Mouse (Mus musculus): ENCODE measurements around the gene Rad54l. TPM values are rescaled to one million over a fixed set of nuclear protein-coding genes. Genes with fewer than 3 reads are reported as not detected.

The Rad54l gene
- polyA plus RNA-seq, 1 experiment, result 41.1 TPM

- Histone ChIP-seq H3K36me3 (ENCODE audit: control insufficient read depth, insufficient read depth, low read length, poor library complexity, severe bottlenecking) (peaks cover 10% of the 10 kb centered on the region), H3K27me3 (ENCODE audit: control insufficient read depth, insufficient read depth, low read length, poor library complexity, severe bottlenecking) (no peaks in the 10 kb centered on the region), H3K4me1 (ENCODE audit: control insufficient read depth, insufficient read depth, low read length) (no peaks in the 10 kb centered on the region), H3K27ac (ENCODE audit: insufficient read depth, low read length) (no peak overlapping the region), H3K9ac (ENCODE audit: low read depth, poor library complexity, severe bottlenecking) (no peak overlapping the region), H3K9me3 (replicated peaks; ENCODE audit: control insufficient read depth, insufficient read depth, low read length, poor library complexity, severe bottlenecking) (no peaks in the 10 kb centered on the region), H3K4me3 (ENCODE audit: low read depth, low read length) (no peak overlapping the region)
- TF ChIP-seq CTCF (IDR thresholded peaks at IDR 0.05; ENCODE audit: low read depth, low read length), result no peak
- TF ChIP-seq EP300 (IDR thresholded peaks at IDR 0.05; ENCODE audit: insufficient read depth, low read depth, low read length), result no peak
- TF ChIP-seq POLR2A (IDR thresholded peaks at IDR 0.05; ENCODE audit: insufficient read depth, low read length), result no peak
Measured at GRCm38 (mm10) chr4:116046604-116047003, 76.9 kb downstream of the Rad54l start.

Other genes with a start within 250 kb of the Rad54l start
- not detected in 2 replicates for gene Kncn, start 239.3 kb downstream of the Rad54l start, polyA plus RNA-seq (2011; ENCODE audit: insufficient read depth, insufficient read length, low read depth, missing spikeins)
- not detected in 2 replicates for gene 6430628N08Rik, start 233.0 kb downstream of the Rad54l start, polyA plus RNA-seq (2011; ENCODE audit: insufficient read depth, insufficient read length, low read depth, missing spikeins)
- 0.70 and 0.88 TPM in 2 replicates for gene Dmbx1, start 183.8 kb downstream of the Rad54l start, polyA plus RNA-seq (2011; ENCODE audit: insufficient read depth, insufficient read length, low read depth, missing spikeins)
- 1.9 and 2.7 TPM in 2 replicates for gene Faah, start 105.8 kb downstream of the Rad54l start, polyA plus RNA-seq (2011; ENCODE audit: insufficient read depth, insufficient read length, low read depth, missing spikeins)
- gene Nsun4, start 69.8 kb downstream of the Rad54l start, polyA plus RNA-seq (2011; ENCODE audit: insufficient read depth, insufficient read length, low read depth, missing spikeins), result 11.7 and 14.4 TPM in 2 replicates
- gene Uqcrh, start 48.6 kb downstream of the Rad54l start, polyA plus RNA-seq (2011; ENCODE audit: insufficient read depth, insufficient read length, low read depth, missing spikeins), result 406 and 433 TPM in 2 replicates
- 38.3 and 42.7 TPM in 2 replicates for gene Lrrc41, start 48.4 kb downstream of the Rad54l start, polyA plus RNA-seq (2011; ENCODE audit: insufficient read depth, insufficient read length, low read depth, missing spikeins)
- gene Pomgnt1, start 150 bp upstream of the Rad54l start, polyA plus RNA-seq (2011; ENCODE audit: insufficient read depth, insufficient read length, low read depth, missing spikeins), result 33.6 and 39.1 TPM in 2 replicates
- 1.2 and 1.5 TPM in 2 replicates for gene Lurap1, start 27.6 kb upstream of the Rad54l start, polyA plus RNA-seq (2011; ENCODE audit: insufficient read depth, insufficient read length, low read depth, missing spikeins)
- gene Tspan1, start 43.9 kb upstream of the Rad54l start, polyA plus RNA-seq (2011; ENCODE audit: insufficient read depth, insufficient read length, low read depth, missing spikeins), result 1.1 TPM in 1 of 2 replicates, not detected in the other
- not detected in 2 replicates for gene 1700042G07Rik, start 49.7 kb upstream of the Rad54l start, polyA plus RNA-seq (2011; ENCODE audit: insufficient read depth, insufficient read length, low read depth, missing spikeins)
- 0.90 TPM in 1 of 2 replicates, not detected in the other for gene Gm49337, start 49.7 kb upstream of the Rad54l start, polyA plus RNA-seq (2011; ENCODE audit: insufficient read depth, insufficient read length, low read depth, missing spikeins)
- 4.4 and 4.5 TPM in 2 replicates for gene Pik3r3, start 97.9 kb upstream of the Rad54l start, polyA plus RNA-seq (2011; ENCODE audit: insufficient read depth, insufficient read length, low read depth, missing spikeins)